Mouse (Mus musculus) urinary bladder, adult 18-20 months (tissue): ENCODE data around the gene Zfp59.
"Not testable (repeated sequence)": the region's sequence is repeated elsewhere in the genome, so short reads cannot be mapped to it uniquely, and the experiment has no call there.

Experiments
- DNase-seq, 2 experiments: peaks; one replicate each; pipeline ENCODE4 v3.0.0; 2022; ENCODE audit warnings: low spot score in 2 of 2, mixed read lengths in 2 of 2

Gene Zfp59

GRCm38 (mm10) chr7:27862578-27862977 lies 24.2 kb downstream of the Zfp59 start:
- DNase-seq: not testable (repeated sequence)

- no peak for DNase-seq
Measured at GRCm38 (mm10) chr7:27881721-27882120, 43.3 kb downstream of the Zfp59 start.

GRCm38 (mm10) chr7:27900601-27901000 lies 62.2 kb downstream of the Zfp59 start:
- no peak for DNase-seq

- no peak for DNase-seq
Measured at GRCm38 (mm10) chr7:27905061-27905848, 66.8 kb downstream of the Zfp59 start.
